Mouse (Mus musculus): Measurements from ENCODE around the gene Ugt1a6b.

GRCm38 (mm10) chr1:88105656-88106055, 2.6 kb downstream of the Ugt1a6b start:
- TF ChIP-seq CTCF (IDR thresholded peaks at IDR 0.05; ENCODE audit: low read depth) (no peak), EP300 (optimal IDR thresholded peaks at IDR 0.05) (no peak)
